Mouse (Mus musculus): ENCODE measurements around the gene Fam72a.

The Fam72a gene

DNA sequence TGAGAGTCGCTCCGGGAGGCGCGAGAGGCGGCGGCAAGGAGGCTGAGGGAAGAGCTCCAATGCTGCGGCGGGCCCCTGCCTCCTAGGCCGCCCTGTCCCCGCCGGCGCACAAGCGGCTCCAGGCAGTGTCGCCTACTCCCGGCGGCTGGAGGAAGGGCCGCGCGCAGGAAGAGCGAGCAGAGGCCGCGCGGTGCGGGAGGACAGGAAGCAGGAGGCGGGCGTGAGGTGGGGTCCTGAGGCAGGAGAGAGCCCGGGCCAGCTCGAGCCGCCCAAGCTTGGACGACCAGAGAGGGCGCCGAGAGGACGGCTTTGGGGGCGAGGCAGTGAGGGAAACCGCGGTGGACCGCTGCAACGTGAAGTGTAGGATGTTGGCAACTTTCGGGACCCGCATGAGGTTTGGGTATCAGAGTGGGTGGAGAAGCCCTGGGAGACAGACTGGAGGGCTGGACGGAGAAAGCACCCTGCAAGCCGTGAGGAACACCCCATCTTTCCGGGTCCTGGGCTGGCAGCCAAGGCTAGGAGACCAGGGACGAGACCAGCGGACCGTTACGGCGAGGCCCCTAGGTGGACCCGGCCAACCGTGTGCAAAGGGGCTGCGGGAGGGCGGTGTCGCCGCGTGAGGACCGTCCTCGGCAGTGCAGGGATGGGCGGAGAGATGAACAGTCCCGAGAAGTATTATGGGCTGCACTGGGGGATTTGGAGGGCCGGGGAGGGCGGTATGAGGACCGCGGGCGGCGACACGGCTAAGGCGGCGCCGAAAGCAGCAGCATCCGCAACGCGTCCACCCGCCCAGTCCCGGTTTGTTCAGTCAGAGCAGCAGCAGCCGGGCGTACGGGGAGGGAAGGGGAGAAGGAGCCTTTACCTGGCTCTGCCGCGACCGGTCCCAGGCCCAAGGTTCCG is 1.1 kb upstream of the Fam72a start:
- peak; percentile 52 to 54 for DNase-seq (ENCODE audit: low spot score in 2 of 2)

DNA sequence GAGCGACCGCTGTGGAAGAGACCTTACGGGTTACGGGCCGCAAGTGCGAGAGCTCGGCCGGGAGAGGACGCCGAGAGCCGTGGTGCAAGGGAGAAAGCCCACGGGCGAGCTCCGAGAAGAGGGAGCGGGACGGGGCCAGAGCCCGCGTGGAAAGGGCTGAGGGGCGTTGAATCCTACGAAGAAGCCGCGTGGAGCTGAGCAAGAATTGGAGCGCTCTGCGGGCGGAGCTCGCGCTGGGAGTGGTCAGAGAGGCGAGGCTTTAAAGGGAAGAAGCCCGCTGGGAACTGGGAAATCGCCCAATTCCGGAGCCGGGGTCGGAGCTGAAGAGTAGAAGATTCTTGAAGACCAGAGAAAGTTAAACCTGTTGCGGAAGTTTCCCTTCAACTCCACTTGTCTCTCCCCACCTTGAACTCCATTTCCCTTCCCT is 391 bp downstream of the Fam72a start:
- peak; percentile 26 to 55 for DNase-seq (ENCODE audit: low spot score in 2 of 2)

GRCm38 (mm10) chr1:131528561-131529166 is 961 bp downstream of the Fam72a start:
- DNase-seq (ENCODE audit: low spot score in 2 of 2) = no peak

- no peak for DNase-seq (ENCODE audit: low spot score in 2 of 2)
Measured at GRCm38 (mm10) chr1:131539771-131540170, 12.1 kb downstream of the Fam72a start.

DNA sequence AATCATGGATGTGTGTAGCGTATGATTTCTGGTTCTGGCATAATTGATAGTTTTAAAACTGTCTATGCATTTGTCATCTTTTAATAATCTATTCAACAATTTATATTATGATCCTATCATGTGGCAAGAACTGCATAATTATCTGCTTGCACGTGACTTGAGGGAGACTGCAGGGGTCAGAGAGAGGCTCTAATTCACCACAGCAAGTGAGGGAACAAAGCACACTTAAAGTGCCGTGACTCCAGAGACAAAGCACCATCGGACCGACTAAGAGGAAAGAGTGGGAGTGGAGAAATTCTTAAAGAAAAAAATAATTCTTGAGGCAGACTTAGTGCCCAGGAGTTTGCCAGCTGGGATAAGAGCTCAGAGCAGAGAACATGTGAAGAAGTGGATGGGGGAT is 13.1 kb downstream of the Fam72a start:
- DNase-seq (ENCODE audit: low spot score in 2 of 2) = no peak

GRCm38 (mm10) chr1:131541431-131541830 is 13.7 kb downstream of the Fam72a start:
- DNase-seq (ENCODE audit: low spot score in 2 of 2) = no peak

GRCm38 (mm10) chr1:131541903-131542302 is 14.2 kb downstream of the Fam72a start:
- DNase-seq (ENCODE audit: low spot score in 2 of 2) = no peak

DNA sequence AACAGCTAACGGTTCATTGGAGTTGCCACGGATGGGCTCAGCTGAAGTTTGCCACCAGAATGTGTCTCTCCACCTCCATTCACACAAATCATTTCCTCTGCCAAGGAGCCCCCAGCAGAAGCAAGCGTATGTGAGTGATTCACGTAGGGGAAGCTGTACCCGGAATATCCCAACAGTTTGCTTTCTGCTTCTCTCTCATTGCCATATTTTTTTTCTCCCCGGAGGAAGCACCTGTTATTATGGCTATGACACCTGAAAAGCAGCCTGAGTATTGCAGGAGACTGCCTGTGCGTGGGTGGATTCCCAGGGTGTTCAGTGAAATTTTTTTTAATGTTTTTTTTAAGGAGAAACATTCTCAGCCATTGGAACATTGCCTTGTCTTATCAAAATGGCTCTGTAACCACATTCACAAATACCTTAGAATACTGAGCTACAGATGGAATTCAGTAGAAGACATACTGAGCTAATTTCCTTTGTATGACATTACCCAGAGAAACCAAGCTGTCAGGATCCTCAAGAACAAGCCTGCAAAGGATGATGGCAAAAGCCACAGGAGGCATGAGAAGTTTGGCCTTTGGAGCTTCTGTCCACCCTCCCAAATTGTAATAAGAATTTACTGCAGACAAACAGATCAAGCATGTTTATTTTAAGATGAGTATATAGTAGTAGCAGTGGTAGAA is 16.3 kb downstream of the Fam72a start:
- DNase-seq (ENCODE audit: low spot score in 2 of 2) = no peak

- DNase-seq (ENCODE audit: low spot score in 2 of 2) = no peak
Measured at GRCm38 (mm10) chr1:131546798-131547690, 19.3 kb downstream of the Fam72a start.

DNA sequence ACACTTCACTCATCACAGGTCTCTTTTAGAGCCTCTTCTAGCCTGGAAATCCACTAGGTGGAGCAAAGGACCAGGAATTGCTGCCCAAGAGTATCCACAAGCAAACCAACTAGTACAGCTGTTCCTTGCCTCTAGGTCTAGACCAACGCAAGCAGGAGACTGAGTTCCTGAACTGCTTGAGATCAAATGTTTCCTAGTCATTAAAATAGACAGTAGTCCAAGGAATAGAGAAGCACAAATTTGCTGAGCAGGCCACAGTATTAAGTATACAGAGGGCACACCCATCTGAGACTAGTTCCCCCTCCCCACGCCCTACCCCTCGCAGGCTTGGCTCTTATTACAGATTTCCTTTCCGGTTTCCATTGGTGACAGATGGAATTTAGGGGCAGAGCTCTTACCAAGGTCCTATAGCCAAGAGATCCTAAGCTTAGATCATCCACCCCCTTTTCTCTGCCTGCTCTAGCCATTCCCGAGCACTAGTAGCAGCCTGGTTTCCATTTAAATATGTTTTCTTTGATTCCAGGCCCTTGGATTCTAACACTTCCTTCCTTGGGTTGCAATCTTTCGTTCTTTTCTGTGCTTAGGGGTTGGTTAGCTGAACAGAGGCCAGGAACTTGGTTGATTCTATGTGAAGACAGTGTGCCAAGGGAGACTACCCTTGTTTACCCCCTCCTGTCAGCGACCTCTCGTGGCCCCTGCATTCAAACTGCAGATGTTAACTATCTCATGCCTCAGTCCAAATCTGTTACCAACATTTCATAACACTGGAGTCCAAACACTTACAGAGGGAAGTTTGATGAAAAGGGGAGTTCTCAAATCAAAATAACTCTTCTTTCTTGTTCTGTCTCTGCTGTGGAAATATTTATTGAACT is 21.0 kb downstream of the Fam72a start:
- DNase-seq (ENCODE audit: low spot score in 2 of 2) = no peak

DNA sequence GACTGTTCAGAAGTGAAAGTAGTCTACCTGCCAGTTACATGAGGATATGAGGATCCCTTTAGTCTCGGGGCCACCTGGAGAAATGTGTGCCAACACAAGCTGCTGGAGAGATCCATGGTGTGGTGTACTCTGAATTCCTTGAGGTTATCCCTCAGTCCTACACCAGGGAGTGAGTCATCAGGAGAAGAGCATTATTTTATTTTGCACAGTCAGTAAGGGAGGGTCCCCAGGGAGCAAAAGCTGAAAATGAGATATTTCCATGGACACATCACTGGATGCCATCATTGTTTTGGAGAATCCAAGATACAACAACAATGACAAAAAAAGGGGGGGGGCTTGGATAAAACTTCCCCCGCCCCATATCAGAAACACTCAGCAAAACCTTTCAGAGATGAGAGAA is 24.3 kb downstream of the Fam72a start:
- no peak for DNase-seq (ENCODE audit: low spot score in 2 of 2)

GRCm38 (mm10) chr1:131553428-131553827 is 25.7 kb downstream of the Fam72a start:
- no peak for DNase-seq (ENCODE audit: low spot score in 2 of 2)

DNA sequence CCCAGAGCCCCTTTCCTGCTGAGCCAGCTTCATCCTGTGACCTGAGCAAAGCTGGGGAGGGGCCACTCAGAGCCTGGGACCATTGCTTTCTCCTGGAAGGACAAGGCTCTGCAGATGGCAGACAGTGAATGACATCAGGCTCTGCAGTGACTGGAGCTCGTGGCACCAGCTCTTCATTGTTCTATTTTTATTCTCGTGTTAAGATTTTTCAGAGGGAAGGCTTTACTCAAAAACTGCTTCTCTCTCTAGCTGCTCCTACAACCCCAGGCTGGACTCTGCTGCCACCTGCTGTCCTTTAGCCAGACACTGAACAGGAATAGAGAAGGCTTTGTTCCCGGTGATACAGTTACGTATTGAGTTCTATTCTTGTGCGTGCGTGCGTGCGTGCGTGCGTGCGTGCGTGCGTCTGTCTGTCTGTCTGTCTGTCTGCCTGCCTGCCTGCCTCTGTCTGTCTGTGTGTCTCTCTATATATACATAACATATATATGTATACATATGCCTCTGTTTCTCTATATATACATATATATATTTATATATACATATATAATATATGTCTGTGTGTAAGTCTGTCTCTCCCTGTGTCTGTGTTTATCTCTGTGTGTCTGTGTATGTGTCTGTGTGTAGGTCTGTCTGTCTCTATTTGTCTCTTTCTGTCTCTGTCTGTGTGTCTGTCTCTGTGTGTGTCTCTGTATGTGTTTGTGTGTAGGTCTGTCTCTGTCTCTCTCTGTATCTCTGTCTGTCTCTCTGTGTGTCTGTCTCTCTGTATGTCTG is 27.5 kb downstream of the Fam72a start:
- DNase-seq (ENCODE audit: low spot score in 2 of 2) = peak; percentile 62 to 65

GRCm38 (mm10) chr1:131560500-131560899 is 32.8 kb downstream of the Fam72a start:
- DNase-seq (ENCODE audit: low spot score in 2 of 2) = no peak

- no peak for DNase-seq (ENCODE audit: low spot score in 2 of 2)
Measured at GRCm38 (mm10) chr1:131562081-131562480, 34.4 kb downstream of the Fam72a start.

- DNase-seq (ENCODE audit: low spot score in 2 of 2) = peak; percentile 18 to 33
Measured at GRCm38 (mm10) chr1:131566056-131566455, 38.4 kb downstream of the Fam72a start.

DNA sequence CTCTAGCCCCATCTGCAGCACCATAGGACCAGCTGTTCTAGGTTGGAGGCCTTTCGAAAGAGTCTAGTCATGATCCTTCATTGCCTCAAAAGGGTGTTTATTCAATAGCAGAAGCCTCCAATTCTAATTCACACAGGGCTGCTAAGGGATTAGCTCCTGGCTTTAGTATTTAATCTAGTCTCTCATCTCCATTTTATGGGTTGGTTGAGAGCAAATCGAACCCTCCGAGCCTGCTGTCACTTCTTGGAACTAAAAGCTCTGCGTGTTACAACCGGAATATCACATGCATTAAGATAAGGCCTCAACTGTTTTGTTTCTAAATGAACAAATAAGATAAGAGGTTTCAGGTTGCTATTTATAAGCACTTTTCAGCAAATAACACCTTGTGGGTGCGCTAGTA is 42.0 kb downstream of the Fam72a start:
- DNase-seq (ENCODE audit: low spot score in 2 of 2) = no peak

DNA sequence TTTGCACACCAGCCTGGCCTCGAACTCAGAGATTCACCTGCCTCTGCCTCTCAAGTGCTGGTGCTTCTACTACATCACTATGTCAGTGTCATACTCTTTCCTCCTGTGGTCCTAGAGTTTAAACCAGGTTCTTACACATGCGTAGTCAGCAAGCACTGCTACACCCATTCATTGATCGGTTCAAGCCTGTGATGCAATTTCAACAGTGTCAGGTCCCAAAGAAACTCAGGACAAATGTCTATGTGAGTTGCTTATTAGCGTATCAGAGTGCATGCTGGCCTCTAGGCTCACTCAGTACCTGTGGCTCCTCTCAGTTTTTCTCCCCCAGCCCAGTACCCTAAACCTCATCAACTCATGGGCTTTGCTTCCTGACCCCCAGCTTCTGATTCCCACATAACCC is 42.7 kb downstream of the Fam72a start:
- no peak for DNase-seq (ENCODE audit: low spot score in 2 of 2)

DNA sequence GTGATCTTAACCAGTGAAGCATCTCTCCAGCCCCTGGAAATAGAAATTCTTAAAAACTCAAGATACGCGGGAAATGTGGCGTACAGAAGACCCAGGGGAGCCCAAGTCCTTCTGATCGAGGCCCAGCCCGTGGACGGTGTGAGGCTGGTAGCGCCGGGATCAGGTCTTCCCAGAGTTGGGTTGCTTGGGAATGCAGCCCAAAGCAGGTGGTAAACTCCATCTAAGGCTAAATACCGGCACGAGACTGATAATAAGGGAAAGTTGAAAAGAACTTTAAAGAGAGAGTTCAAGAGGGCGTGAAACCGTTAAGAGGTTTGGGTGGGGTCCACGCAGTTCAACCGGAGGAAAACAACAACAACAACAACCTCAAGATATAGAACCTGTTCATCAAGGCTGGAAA is 46.0 kb downstream of the Fam72a start:
- no peak for DNase-seq (ENCODE audit: low spot score in 2 of 2)

All from spleen, postnatal 36 days (tissue).